Mouse (Mus musculus): Measurements from ENCODE around the gene Il13.

Il13 gene

GRCm38 (mm10) chr11:53634556-53634955, at the start of gene Il13:
Gene Il13 (minus strand): TSS chr11:53634702.
- TF ChIP-seq GATA4 (IDR thresholded peaks at IDR 0.05; ENCODE audit: insufficient replicate concordance, low read length), result no peak

- no peak for TF ChIP-seq GATA4 (IDR thresholded peaks at IDR 0.05; ENCODE audit: insufficient replicate concordance, low read length)
Observed at GRCm38 (mm10) chr11:53682994-53683530, 48.6 kb upstream of the Il13 start.

DNA sequence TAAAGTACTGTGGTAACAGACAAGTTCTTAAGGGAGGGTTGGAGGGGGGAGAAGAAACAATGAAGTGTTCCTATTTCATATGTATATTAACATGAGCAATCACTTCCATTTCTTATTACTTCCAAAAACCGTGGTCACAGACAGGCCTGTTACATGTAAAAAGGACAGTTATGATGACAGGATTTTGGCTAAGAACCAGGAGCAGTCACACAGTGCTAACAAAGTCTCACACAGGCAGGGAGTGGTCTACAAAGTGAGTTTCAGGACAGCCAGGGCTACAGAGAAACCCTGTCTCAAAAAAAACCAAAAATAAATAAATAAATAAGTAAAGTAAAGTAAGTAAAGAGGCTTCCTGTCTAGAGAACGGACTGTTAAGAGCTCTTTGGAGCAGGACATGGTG, 47.7 kb upstream of the Il13 start:
- no peak for TF ChIP-seq GATA4 (IDR thresholded peaks at IDR 0.05; ENCODE audit: insufficient replicate concordance, low read length)

DNA sequence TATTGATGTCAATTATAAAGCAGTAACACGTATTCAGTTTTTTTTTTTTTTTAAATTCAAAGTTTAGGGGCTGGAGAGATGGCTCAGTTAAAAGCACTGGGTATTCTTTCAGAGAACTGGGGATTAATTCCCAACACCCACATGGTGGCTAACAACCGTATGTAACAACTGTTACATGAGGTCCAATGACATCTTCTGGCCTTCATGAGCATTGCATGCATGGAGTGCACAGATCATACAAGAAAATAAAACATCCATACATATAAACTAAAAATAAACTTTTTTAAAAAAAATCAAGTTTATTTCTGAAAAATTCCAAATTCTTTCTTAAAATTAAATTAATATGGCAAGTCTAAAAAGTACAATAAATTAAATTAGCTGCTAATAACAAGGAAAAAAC, 47.2 kb upstream of the Il13 start:
- no peak for TF ChIP-seq GATA4 (IDR thresholded peaks at IDR 0.05; ENCODE audit: insufficient replicate concordance, low read length)

DNA sequence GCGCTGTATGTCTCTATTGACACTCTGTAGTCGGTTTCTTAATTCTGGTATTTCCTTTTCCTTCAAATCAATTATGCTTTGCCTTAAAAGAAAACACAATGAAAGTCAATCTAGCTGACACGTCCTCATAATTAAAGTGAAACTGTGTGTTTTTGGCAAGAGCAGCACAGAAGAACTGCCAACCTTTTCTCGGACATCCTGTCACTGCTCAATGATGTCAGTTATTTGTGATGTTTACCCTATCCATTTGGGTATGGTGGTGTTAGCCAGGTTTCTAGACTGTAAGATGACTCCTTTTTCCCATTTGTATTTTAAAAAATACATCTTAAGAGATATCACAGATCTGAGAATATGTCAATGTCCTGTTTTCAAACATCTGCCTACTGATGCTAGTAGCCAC, 45.6 kb upstream of the Il13 start:
- no peak for TF ChIP-seq GATA4 (IDR thresholded peaks at IDR 0.05; ENCODE audit: insufficient replicate concordance, low read length)

- no peak for TF ChIP-seq GATA4 (IDR thresholded peaks at IDR 0.05; ENCODE audit: insufficient replicate concordance, low read length)
Observed at GRCm38 (mm10) chr11:53671414-53671813, 36.9 kb upstream of the Il13 start.

GRCm38 (mm10) chr11:53664091-53664490, 29.6 kb upstream of the Il13 start:
- TF ChIP-seq GATA4 (IDR thresholded peaks at IDR 0.05; ENCODE audit: insufficient replicate concordance, low read length), result no peak

GRCm38 (mm10) chr11:53662794-53663674, 28.5 kb upstream of the Il13 start:
- TF ChIP-seq GATA4 (IDR thresholded peaks at IDR 0.05; ENCODE audit: insufficient replicate concordance, low read length), result no peak

GRCm38 (mm10) chr11:53657828-53658227, 23.3 kb upstream of the Il13 start:
- TF ChIP-seq GATA4 (IDR thresholded peaks at IDR 0.05; ENCODE audit: insufficient replicate concordance, low read length), result no peak

- TF ChIP-seq GATA4 (IDR thresholded peaks at IDR 0.05; ENCODE audit: insufficient replicate concordance, low read length), result no peak
Observed at GRCm38 (mm10) chr11:53657381-53657780, 22.9 kb upstream of the Il13 start.

- no peak for TF ChIP-seq GATA4 (IDR thresholded peaks at IDR 0.05; ENCODE audit: insufficient replicate concordance, low read length)
Observed at GRCm38 (mm10) chr11:53656558-53657202, 22.2 kb upstream of the Il13 start.

DNA sequence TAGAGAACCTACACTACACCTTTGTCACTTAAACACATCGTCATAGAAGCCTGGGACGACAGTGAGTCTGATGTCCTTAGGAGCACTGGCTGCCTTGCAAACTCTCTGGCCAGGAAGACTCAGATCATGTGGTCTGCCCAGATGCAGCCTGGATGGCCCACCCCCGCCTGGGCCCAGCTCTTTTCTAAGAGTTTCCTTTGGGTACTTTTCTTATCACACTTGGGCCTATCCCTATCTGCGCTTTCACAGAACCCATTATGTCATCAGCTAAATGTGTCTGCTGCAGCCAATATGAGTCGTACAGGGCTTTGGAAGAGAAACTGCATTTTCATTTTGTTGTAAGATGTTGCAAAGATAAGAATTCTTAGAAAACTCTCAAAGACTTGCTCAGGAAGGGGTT, 20.5 kb upstream of the Il13 start:
- TF ChIP-seq GATA4 (IDR thresholded peaks at IDR 0.05; ENCODE audit: insufficient replicate concordance, low read length), result peak; percentile 43; the same call in 1 of the 2 replicates

- TF ChIP-seq GATA4 (IDR thresholded peaks at IDR 0.05; ENCODE audit: insufficient replicate concordance, low read length), result no peak
Observed at GRCm38 (mm10) chr11:53652427-53652826, 17.9 kb upstream of the Il13 start.

- no peak for TF ChIP-seq GATA4 (IDR thresholded peaks at IDR 0.05; ENCODE audit: insufficient replicate concordance, low read length)
Observed at GRCm38 (mm10) chr11:53651441-53651840, 16.9 kb upstream of the Il13 start.

- TF ChIP-seq GATA4 (IDR thresholded peaks at IDR 0.05; ENCODE audit: insufficient replicate concordance, low read length), result no peak
Observed at GRCm38 (mm10) chr11:53644017-53644416, 9.5 kb upstream of the Il13 start.

DNA sequence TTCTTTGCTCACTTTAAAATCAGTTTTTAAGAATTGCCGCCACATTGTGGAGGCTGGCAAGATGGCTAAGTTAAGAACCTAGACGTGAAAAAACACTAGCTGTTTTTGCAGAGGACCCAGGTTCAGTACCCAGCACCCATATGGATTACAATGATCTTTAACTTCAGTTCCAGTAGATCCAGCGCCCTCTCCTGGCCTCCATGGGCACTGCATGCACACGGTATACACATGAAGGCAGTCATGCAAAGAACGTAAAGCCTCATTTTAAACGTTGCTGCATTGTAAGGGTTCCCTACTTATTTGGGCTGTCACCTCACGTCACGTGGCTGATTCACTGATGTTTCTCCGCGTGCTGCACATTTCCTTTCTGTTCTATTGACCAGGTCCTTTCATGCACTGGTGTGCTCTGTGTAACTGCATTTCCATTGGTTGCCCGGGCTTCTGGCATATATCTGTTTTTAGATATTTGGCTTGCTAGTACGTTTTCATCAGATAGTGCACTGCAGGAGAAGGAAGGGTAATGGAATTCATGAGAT, 8.3 kb upstream of the Il13 start:
- TF ChIP-seq GATA4 (IDR thresholded peaks at IDR 0.05; ENCODE audit: insufficient replicate concordance, low read length), result no peak
